7 mouse cellular contexts compared by ENCODE assay signal in genomic region chr4:117252351-117252750, GRCm38 (mm10). TPM values are rescaled to one million over a fixed set of nuclear protein-coding genes. Genes with fewer than 3 reads are reported as not detected.
DNase-seq lines count a peak whose midpoint lies in the region; ATAC-seq and TF ChIP-seq lines count a peak whose summit lies in the region.

No protein-coding gene starts in this region.

- DNase-seq in NIH3T3 (ENCODE audit: low read depth), result peak; percentile 89
- DNase-seq in heart, adult 9 months (ENCODE audit: low spot score in 2 of 2), result peak; percentile 54 to 58
- no peak for DNase-seq in cerebellum, postnatal 25 days

- peaks cover 7% of the 10 kb centered on the region; the same call in 1 of the 2 replicates for H3K27me3 ChIP-seq in E14TG2a.4 (ENCODE audit: insufficient read depth, low read length)
- no peaks in the 10 kb centered on the region for H3K27me3 ChIP-seq in limb, embryonic 15.5 days
- H3K27me3 ChIP-seq in neural tube, embryonic 14.5 days (ENCODE audit: control insufficient read depth, insufficient read depth, low read length), result no peaks in the 10 kb centered on the region

- H3K4me2 ChIP-seq in limb, embryonic 15.5 days, result peak overlapping the region; percentile 65
- H3K4me2 ChIP-seq in neural tube, embryonic 14.5 days (ENCODE audit: low read depth, low read length), result peak overlapping the region; percentile 52

- no peak for TF ChIP-seq CTCF in E14TG2a.4 (conservative IDR thresholded peaks at IDR 0.05; ENCODE audit: low read length)

- H3K36me3 ChIP-seq in E14TG2a.4 (ENCODE audit: insufficient read depth, low read length), result no peaks in the 10 kb centered on the region
- no peaks in the 10 kb centered on the region for H3K36me3 ChIP-seq in limb, embryonic 15.5 days
- H3K36me3 ChIP-seq in neural tube, embryonic 14.5 days (ENCODE audit: control insufficient read depth, insufficient read depth, low read length), result no peaks in the 10 kb centered on the region

- peak overlapping the region; percentile 82 for H3K4me3 ChIP-seq in E14TG2a.4 (replicated peaks; ENCODE audit: low read length)
- peak overlapping the region; percentile 64 for H3K4me3 ChIP-seq in limb, embryonic 15.5 days
- H3K4me3 ChIP-seq in neural tube, embryonic 14.5 days (ENCODE audit: low read depth, low read length), result peak overlapping the region; percentile 59

- peak overlapping the region; percentile 90 for H3K27ac ChIP-seq in limb, embryonic 15.5 days
- peak overlapping the region; percentile 41; the same call in 1 of the 2 replicates for H3K27ac ChIP-seq in neural tube, embryonic 14.5 days (ENCODE audit: low read depth, low read length)

- H3K9me3 ChIP-seq in E14TG2a.4 (ENCODE audit: low read length), result peaks cover 4% of the 10 kb centered on the region; the same call in 1 of the 2 replicates
- no peaks in the 10 kb centered on the region for H3K9me3 ChIP-seq in limb, embryonic 15.5 days
- no peaks in the 10 kb centered on the region for H3K9me3 ChIP-seq in neural tube, embryonic 14.5 days (ENCODE audit: control insufficient read depth, low read length)

- WGBS in limb, embryonic 15.5 days, result 6% methylated on average over 5 of the region's 5 CpGs
- 30% methylated on average over 5 of the region's 5 CpGs for WGBS in neural tube, embryonic 14.5 days

- ATAC-seq in limb, embryonic 15.5 days (ENCODE audit: insufficient number of reproducible peaks, low FRiP score, low TSS enrichment, low read depth), result no peak
- 0 out of 2 replicates have a peak, but pooled peaks have one; percentile 35 for ATAC-seq in neural tube, embryonic 14.5 days (ENCODE audit: low read depth)
- no peak for ATAC-seq in activated CD4-positive, CD25-positive, alpha-beta regulatory T cell, adult 4 months

- H3K4me1 ChIP-seq in E14TG2a.4 (replicated peaks; ENCODE audit: low read depth, low read length), result peaks cover 44% of the 10 kb centered on the region
- H3K4me1 ChIP-seq in limb, embryonic 15.5 days, result peaks cover 35% of the 10 kb centered on the region
- H3K4me1 ChIP-seq in neural tube, embryonic 14.5 days (ENCODE audit: control insufficient read depth, insufficient read depth, low read length), result no peaks in the 10 kb centered on the region

- peak overlapping the region; percentile 31; the same call in 1 of the 2 replicates for H3K9ac ChIP-seq in limb, embryonic 15.5 days
- peak overlapping the region; percentile 72 for H3K9ac ChIP-seq in neural tube, embryonic 14.5 days (replicated peaks; ENCODE audit: low read depth, low read length)

RNA-seq across cellular contexts. Expression of gene Armh1, which starts 0.4 kb away (rescaled TPM):
- 0.51 and 1.1 TPM in 2 replicates for polyA plus RNA-seq in limb, embryonic 15.5 days (2015; fragmentation: Nextera tagmentation; extraction: Ambion mirVana)
- 0.46 and 0.86 TPM in 2 replicates for polyA plus RNA-seq in neural tube, embryonic 14.5 days (2014; fragmentation: Nextera tagmentation; extraction: Ambion mirVana)
- not detected for polyA plus RNA-seq in activated CD4-positive, CD25-positive, alpha-beta regulatory T cell, adult 4 months (2017; shearing (Covaris generic))

RNA-seq across cellular contexts. Expression of gene Tmem53, which starts 0.6 kb away (rescaled TPM):
- polyA plus RNA-seq in limb, embryonic 15.5 days (2015; fragmentation: Nextera tagmentation; extraction: Ambion mirVana), result 10.0 and 12.4 TPM in 2 replicates
- polyA plus RNA-seq in neural tube, embryonic 14.5 days (2014; fragmentation: Nextera tagmentation; extraction: Ambion mirVana), result 6.4 and 7.3 TPM in 2 replicates
- 1 to 10 TPM in 1 of 2 experiments, not detected in 1; 1.6 TPM for polyA plus RNA-seq in activated CD4-positive, CD25-positive, alpha-beta regulatory T cell, adult 4 months (2017; shearing (Covaris generic))

Comparison
In these comparisons a context has a peak if more than half of its experiments do, and no peak if none do; other contexts are left out.
1. DNase-seq: peak in NIH3T3 (single experiment) and heart, adult 9 months (2 of 2); none in cerebellum, postnatal 25 days (0 of 2).
2. Peak in every context shown above with its lines, with median percentiles within 50 percentile points of each other: H3K4me3 ChIP-seq.